Mouse (Mus musculus): ENCODE data around the gene Fam71f2. TPM values are rescaled to one million over a fixed set of nuclear protein-coding genes. Genes with fewer than 3 reads are reported as not detected.

Fam71f2 gene
- polyA plus RNA-seq, 1 experiment: 0.47 TPM

DNA sequence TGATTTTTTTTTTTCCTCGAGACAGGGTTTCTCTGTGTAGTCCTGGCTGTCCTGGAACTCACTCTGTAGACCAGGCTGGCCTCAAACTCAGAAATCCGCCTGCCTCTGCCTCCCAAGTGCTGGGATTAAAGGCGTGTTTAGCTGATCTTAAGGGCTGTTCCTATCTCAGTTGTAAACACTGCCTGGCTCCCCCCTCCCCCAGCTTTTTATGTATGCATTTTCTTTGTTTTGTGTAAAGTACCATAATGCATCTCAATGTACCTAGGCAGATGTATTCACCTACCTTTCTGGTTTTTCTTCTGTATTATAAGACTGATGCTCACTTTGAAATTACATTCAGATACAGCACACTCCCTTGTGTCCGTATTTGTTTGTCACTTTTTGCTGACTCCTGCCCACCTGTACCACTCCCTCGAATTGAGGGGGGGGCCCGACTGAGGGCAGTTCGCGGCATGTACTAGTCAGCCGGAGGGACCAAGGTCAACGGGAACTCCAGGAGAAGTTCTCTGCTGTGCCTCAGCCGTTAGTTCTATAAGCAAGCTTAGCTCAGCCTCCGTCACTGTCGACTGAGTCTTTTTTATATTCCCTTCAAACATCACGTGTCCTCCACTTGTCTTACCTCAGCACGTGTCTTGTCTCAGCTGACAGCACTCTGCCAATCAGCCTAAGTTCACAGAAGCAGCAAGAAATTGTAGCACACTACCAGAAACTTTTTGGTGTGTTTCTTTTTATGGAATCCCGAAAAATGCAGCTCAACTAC lies 29.6 kb downstream of the Fam71f2 start:
- Histone ChIP-seq H3K4me3 (no peak overlapping the region), H3K36me3 (ENCODE audit: control insufficient read depth, insufficient read depth) (no peaks in the 10 kb centered on the region), H3K4me2 (ENCODE audit: low read depth) (no peak overlapping the region), H3ac (ENCODE audit: control insufficient read depth, insufficient read length) (no peak overlapping the region), H3K27me3 (ENCODE audit: control insufficient read depth, insufficient read depth, insufficient read length) (no peaks in the 10 kb centered on the region), H3K79me2 (ENCODE audit: control insufficient read depth, insufficient read depth) (no peaks in the 10 kb centered on the region)
- TF ChIP-seq MYOD1 (IDR thresholded peaks at IDR 0.05; ENCODE audit: control insufficient read depth in 1 of 3, insufficient read length in 2 of 3, low read depth in 2 of 3) (no peak), USF1 (IDR thresholded peaks at IDR 0.05; ENCODE audit: low read depth) (no peak)

GRCm38 (mm10) chr6:29313690-29314202 lies 34.4 kb downstream of the Fam71f2 start:
- Histone ChIP-seq H3K36me3 (ENCODE audit: control insufficient read depth, insufficient read depth) (no peaks in the 10 kb centered on the region), H3ac (ENCODE audit: control insufficient read depth, insufficient read length) (no peak overlapping the region), H3K27me3 (ENCODE audit: control insufficient read depth, insufficient read depth, insufficient read length) (no peaks in the 10 kb centered on the region), H3K4me2 (ENCODE audit: low read depth) (no peak overlapping the region), H3K4me3 (no peak overlapping the region), H3K79me2 (ENCODE audit: control insufficient read depth, insufficient read depth) (no peaks in the 10 kb centered on the region)
- no peak for TF ChIP-seq MAX (IDR thresholded peaks at IDR 0.05; ENCODE audit: low read depth)

DNA sequence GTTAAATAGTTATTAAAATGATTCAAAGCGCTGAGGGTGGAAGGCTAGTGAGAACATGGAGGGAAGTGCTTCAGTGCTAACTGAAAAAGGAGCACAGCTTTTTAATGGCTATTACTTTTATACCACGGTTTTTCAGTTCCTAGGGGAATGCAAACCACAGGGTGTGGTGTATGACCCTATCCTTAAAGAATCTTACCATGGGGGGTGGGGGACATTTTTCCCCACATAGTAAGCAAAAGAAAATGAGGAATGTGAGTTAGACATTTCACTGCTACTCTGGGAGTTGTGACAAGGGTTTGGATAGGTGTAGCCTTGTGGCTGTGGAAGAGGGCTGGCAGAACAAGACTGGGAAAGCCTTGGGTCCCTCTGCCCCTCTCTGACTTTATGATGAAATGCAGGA lies 37.9 kb downstream of the Fam71f2 start:
- no peak overlapping the region for H3ac ChIP-seq (ENCODE audit: control insufficient read depth, insufficient read length)
- no peaks in the 10 kb centered on the region for H3K36me3 ChIP-seq (ENCODE audit: control insufficient read depth, insufficient read depth)
- no peaks in the 10 kb centered on the region for H3K27me3 ChIP-seq (ENCODE audit: control insufficient read depth, insufficient read depth, insufficient read length)
- H3K4me2 ChIP-seq (ENCODE audit: low read depth): peak overlapping the region; percentile 74
- no peak for TF ChIP-seq TCF12 (IDR thresholded peaks at IDR 0.05; ENCODE audit: insufficient read depth, poor library complexity, severe bottlenecking)
- no peak for TF ChIP-seq USF1 (IDR thresholded peaks at IDR 0.05; ENCODE audit: low read depth)
- H3K4me3 ChIP-seq: no peak overlapping the region
- no peaks in the 10 kb centered on the region for H3K79me2 ChIP-seq (ENCODE audit: control insufficient read depth, insufficient read depth)

DNA sequence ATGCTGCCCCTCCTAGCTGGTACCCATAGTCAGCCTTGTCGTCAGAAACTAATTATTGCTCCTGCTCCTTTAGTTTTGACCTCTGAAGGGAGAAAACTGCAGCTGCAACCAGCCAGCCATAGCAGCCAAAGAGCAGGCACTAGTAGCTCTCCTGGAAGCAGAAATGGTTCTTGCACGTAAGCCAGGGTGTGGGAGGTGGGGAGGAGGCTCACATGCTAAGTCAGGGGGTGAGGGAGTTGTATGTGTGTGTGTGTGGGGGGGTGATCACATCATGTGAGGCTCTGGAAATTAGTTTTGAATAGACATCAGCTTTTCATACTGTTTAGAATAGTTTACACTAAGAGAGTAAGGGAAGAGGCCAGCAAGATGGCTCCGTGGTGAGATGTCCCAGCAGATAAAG lies 38.5 kb downstream of the Fam71f2 start:
- Histone ChIP-seq H3K36me3 (ENCODE audit: control insufficient read depth, insufficient read depth) (no peaks in the 10 kb centered on the region), H3K4me3 (peak overlapping the region; percentile 3), H3K79me2 (ENCODE audit: control insufficient read depth, insufficient read depth) (no peaks in the 10 kb centered on the region), H3K4me2 (ENCODE audit: low read depth) (peak overlapping the region; percentile 74), H3ac (ENCODE audit: control insufficient read depth, insufficient read length) (no peak overlapping the region), H3K27me3 (ENCODE audit: control insufficient read depth, insufficient read depth, insufficient read length) (no peaks in the 10 kb centered on the region)
- no peak for TF ChIP-seq E2F4 (IDR thresholded peaks at IDR 0.05; ENCODE audit: insufficient read depth)
- TF ChIP-seq POLR2A (IDR thresholded peaks at IDR 0.05; ENCODE audit: insufficient read length, low read depth): no peak
- TF ChIP-seq POLR2AphosphoS2 (IDR thresholded peaks at IDR 0.05; ENCODE audit: insufficient read length, low read depth): no peak
- no peak for TF ChIP-seq USF1 (IDR thresholded peaks at IDR 0.05; ENCODE audit: low read depth)
- TF ChIP-seq MYOG (IDR thresholded peaks at IDR 0.05; ENCODE audit: control insufficient read depth in 1 of 3, insufficient read depth in 1 of 3, insufficient read length in 2 of 3, low read depth in 2 of 3): no peak
- TF ChIP-seq TCF3 (IDR thresholded peaks at IDR 0.05; ENCODE audit: insufficient read length, low read depth): no peak
- no peak for TF ChIP-seq MYOD1 (IDR thresholded peaks at IDR 0.05; ENCODE audit: control insufficient read depth in 1 of 3, insufficient read length in 2 of 3, low read depth in 2 of 3)
- TF ChIP-seq CEBPB (IDR thresholded peaks at IDR 0.05; ENCODE audit: insufficient read depth, poor library complexity, severe bottlenecking): no peak
- no peak for TF ChIP-seq REST (IDR thresholded peaks at IDR 0.05; ENCODE audit: insufficient read depth, insufficient read length)
- no peak for TF ChIP-seq TCF12 (IDR thresholded peaks at IDR 0.05; ENCODE audit: insufficient read depth, poor library complexity, severe bottlenecking)
- TF ChIP-seq SRF (IDR thresholded peaks at IDR 0.05; ENCODE audit: control insufficient read depth, insufficient read length, low read depth): no peak
- no peak for TF ChIP-seq MAX (IDR thresholded peaks at IDR 0.05; ENCODE audit: low read depth)

- peak within 1 kb of the TSS; percentile 3 for H3K4me3 ChIP-seq
- H3K79me2 ChIP-seq (ENCODE audit: control insufficient read depth, insufficient read depth): no peaks in the 10 kb centered on the region
- no peaks in the 10 kb centered on the region for H3K36me3 ChIP-seq (ENCODE audit: control insufficient read depth, insufficient read depth)
- no peaks in the 10 kb centered on the region for H3K27me3 ChIP-seq (ENCODE audit: control insufficient read depth, insufficient read depth, insufficient read length)
- TF ChIP-seq MYOG (IDR thresholded peaks at IDR 0.05; ENCODE audit: control insufficient read depth in 1 of 3, insufficient read depth in 1 of 3, insufficient read length in 2 of 3, low read depth in 2 of 3): peak in 1 of 3 experiments; percentile 23
- peak; percentile 23 for TF ChIP-seq POLR2A (IDR thresholded peaks at IDR 0.05; ENCODE audit: insufficient read length, low read depth)
- TF ChIP-seq CEBPB (IDR thresholded peaks at IDR 0.05; ENCODE audit: insufficient read depth, poor library complexity, severe bottlenecking): no peak
- peak; percentile 34 for TF ChIP-seq POLR2AphosphoS2 (IDR thresholded peaks at IDR 0.05; ENCODE audit: insufficient read length, low read depth)
- peak within 1 kb of the TSS; percentile 74 for H3K4me2 ChIP-seq (ENCODE audit: low read depth)
- H3ac ChIP-seq (ENCODE audit: control insufficient read depth, insufficient read length): no peak within 1 kb of the TSS
Measured at GRCm38 (mm10) chr6:29318879-29319278, 39.5 kb downstream of the Fam71f2 start, which contains the start of gene Fam71f1. TSS of gene Fam71f1 (plus strand) at chr6:29319140.

- Histone ChIP-seq H3ac (ENCODE audit: control insufficient read depth, insufficient read length) (no peak overlapping the region), H3K27me3 (ENCODE audit: control insufficient read depth, insufficient read depth, insufficient read length) (no peaks in the 10 kb centered on the region), H3K36me3 (ENCODE audit: control insufficient read depth, insufficient read depth) (no peaks in the 10 kb centered on the region), H3K4me2 (ENCODE audit: low read depth) (no peak overlapping the region), H3K4me3 (no peak overlapping the region), H3K79me2 (ENCODE audit: control insufficient read depth, insufficient read depth) (no peaks in the 10 kb centered on the region)
- no peak for TF ChIP-seq MAX (IDR thresholded peaks at IDR 0.05; ENCODE audit: low read depth)
- TF ChIP-seq SRF (IDR thresholded peaks at IDR 0.05; ENCODE audit: control insufficient read depth, insufficient read length, low read depth): no peak
- TF ChIP-seq REST (IDR thresholded peaks at IDR 0.05; ENCODE audit: insufficient read depth, insufficient read length): no peak
- TF ChIP-seq USF1 (IDR thresholded peaks at IDR 0.05; ENCODE audit: low read depth): no peak
- TF ChIP-seq TCF3 (IDR thresholded peaks at IDR 0.05; ENCODE audit: insufficient read length, low read depth): no peak
- no peak for TF ChIP-seq MYOG (IDR thresholded peaks at IDR 0.05; ENCODE audit: control insufficient read depth in 1 of 3, insufficient read depth in 1 of 3, insufficient read length in 2 of 3, low read depth in 2 of 3)
- TF ChIP-seq POLR2AphosphoS2 (IDR thresholded peaks at IDR 0.05; ENCODE audit: insufficient read length, low read depth): no peak
- no peak for TF ChIP-seq E2F4 (IDR thresholded peaks at IDR 0.05; ENCODE audit: insufficient read depth)
- no peak for TF ChIP-seq MYOD1 (IDR thresholded peaks at IDR 0.05; ENCODE audit: control insufficient read depth in 1 of 3, insufficient read length in 2 of 3, low read depth in 2 of 3)
- TF ChIP-seq TCF12 (IDR thresholded peaks at IDR 0.05; ENCODE audit: insufficient read depth, poor library complexity, severe bottlenecking): no peak
- TF ChIP-seq CEBPB (IDR thresholded peaks at IDR 0.05; ENCODE audit: insufficient read depth, poor library complexity, severe bottlenecking): no peak
- TF ChIP-seq POLR2A (IDR thresholded peaks at IDR 0.05; ENCODE audit: insufficient read length, low read depth): no peak
Measured at GRCm38 (mm10) chr6:29321586-29321985, 42.2 kb downstream of the Fam71f2 start.

All from myocyte (in vitro differentiated cells).